Mouse (Mus musculus) frontal cortex, postnatal 14 days (tissue): ENCODE results near the gene Ptprt.
"Not testable (repeated sequence)": the region's sequence is repeated elsewhere in the genome, so short reads cannot be mapped to it uniquely, and the experiment has no call there.

Experiments used
- DNase-seq, 2 experiments: peaks; one replicate each; pipeline ENCODE4 v3.0.0; 2022; ENCODE audit warnings: low spot score in 2 of 2

Ptprt gene

GRCm38 (mm10) chr2:162217896-162218295 lies 443.1 kb downstream of the Ptprt start:
- DNase-seq: no peak

GRCm38 (mm10) chr2:162212397-162212796 lies 448.6 kb downstream of the Ptprt start:
- DNase-seq: no peak

GRCm38 (mm10) chr2:162210564-162210963 lies 450.4 kb downstream of the Ptprt start:
- no peak for DNase-seq

- no peak for DNase-seq
These were observed 463.6 kb downstream of the Ptprt start for GRCm38 (mm10) chr2:162197316-162197715.

GRCm38 (mm10) chr2:162182621-162183475 lies 478.1 kb downstream of the Ptprt start:
- DNase-seq: no peak

- no peak for DNase-seq
These were observed 479.1 kb downstream of the Ptprt start for GRCm38 (mm10) chr2:162181826-162182225.

- no peak for DNase-seq
These were observed 488.4 kb downstream of the Ptprt start for GRCm38 (mm10) chr2:162172529-162172928.

- no peak for DNase-seq
These were observed 519.0 kb downstream of the Ptprt start for GRCm38 (mm10) chr2:162141845-162142411.

- not testable (repeated sequence) for DNase-seq
These were observed 524.8 kb downstream of the Ptprt start for GRCm38 (mm10) chr2:162136176-162136575.

- DNase-seq: no peak
These were observed 529.2 kb downstream of the Ptprt start for GRCm38 (mm10) chr2:162131607-162132304.

- DNase-seq: no peak
These were observed 531.1 kb downstream of the Ptprt start for GRCm38 (mm10) chr2:162129896-162130295.

GRCm38 (mm10) chr2:162118041-162118440 lies 542.9 kb downstream of the Ptprt start:
- no peak for DNase-seq

GRCm38 (mm10) chr2:162082391-162082790 lies 578.6 kb downstream of the Ptprt start:
- peak; percentile 30 to 39 for DNase-seq

- DNase-seq: no peak
These were observed 580.1 kb downstream of the Ptprt start for GRCm38 (mm10) chr2:162080717-162081398.

- no peak for DNase-seq
These were observed 582.2 kb downstream of the Ptprt start for GRCm38 (mm10) chr2:162078571-162079280.

GRCm38 (mm10) chr2:162052816-162053215 lies 608.1 kb downstream of the Ptprt start:
- DNase-seq: no peak

GRCm38 (mm10) chr2:162050198-162050597 lies 610.7 kb downstream of the Ptprt start:
- DNase-seq: no peak

GRCm38 (mm10) chr2:162035615-162036014 lies 625.3 kb downstream of the Ptprt start:
- no peak for DNase-seq

- DNase-seq: no peak
These were observed 629.3 kb downstream of the Ptprt start for GRCm38 (mm10) chr2:162031636-162032035.

- DNase-seq: no peak
These were observed 659.9 kb downstream of the Ptprt start for GRCm38 (mm10) chr2:162001016-162001415.

- no peak for DNase-seq
These were observed 678.6 kb downstream of the Ptprt start for GRCm38 (mm10) chr2:161982311-161982710.
